Mouse (Mus musculus): ENCODE measurements around the gene Pglyrp3.

- TF ChIP-seq CTCF (IDR thresholded peaks at IDR 0.05; ENCODE audit: insufficient read depth, low read length) (no peak), POLR2A (IDR thresholded peaks at IDR 0.05; ENCODE audit: borderline replicate concordance, extremely low read depth, low read depth, low read length) (no peak)
These were observed 19.5 kb downstream of the Pglyrp3 start for GRCm38 (mm10) chr3:92033892-92034291.

Data from lung, adult 2 months (tissue).